Mouse (Mus musculus): ENCODE measurements around the gene Dusp5. TPM values are rescaled to one million over a fixed set of nuclear protein-coding genes. Genes with fewer than 3 reads are reported as not detected.

Gene Dusp5
- polyA plus RNA-seq, 1 experiment: 10.4 TPM

DNA sequence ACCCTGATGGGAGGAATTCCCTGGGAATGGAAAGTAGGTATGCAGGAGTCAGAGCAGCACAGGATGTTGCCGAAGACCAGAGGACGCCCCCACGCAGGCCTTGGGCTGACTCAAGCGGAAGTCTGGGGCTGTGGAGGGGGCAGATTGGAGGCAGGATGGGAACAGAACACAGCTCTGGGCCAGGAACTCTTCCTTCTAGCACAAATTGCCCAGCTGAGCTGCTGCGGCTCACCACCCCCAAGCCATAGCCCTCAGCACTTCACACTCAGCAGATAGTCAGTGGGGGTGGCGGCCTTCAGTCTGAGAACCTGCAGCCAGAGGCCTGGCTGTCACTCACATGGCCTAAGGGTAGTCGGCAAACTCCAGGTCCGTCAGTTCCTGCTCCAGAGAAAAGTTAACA is 21.4 kb upstream of the Dusp5 start:
- no peak for TF ChIP-seq CTCF (IDR thresholded peaks at IDR 0.05; ENCODE audit: insufficient read depth, low read length)
- no peak for TF ChIP-seq POLR2A (IDR thresholded peaks at IDR 0.05; ENCODE audit: borderline replicate concordance, extremely low read depth, low read depth, low read length)
- Histone ChIP-seq H3K4me3 (replicated peaks; ENCODE audit: extremely low read depth, low read depth, low read length) (no peak overlapping the region), H3K4me1 (ENCODE audit: control insufficient read depth, insufficient read depth, low read length) (peaks cover 2% of the 10 kb centered on the region)
- 57% methylated on average over 8 of the region's 8 CpGs for WGBS
- DNase-seq: no peak

- TF ChIP-seq CTCF (IDR thresholded peaks at IDR 0.05; ENCODE audit: insufficient read depth, low read length) (no peak), POLR2A (IDR thresholded peaks at IDR 0.05; ENCODE audit: borderline replicate concordance, extremely low read depth, low read depth, low read length) (no peak)
- no peak overlapping the region for H3K4me3 ChIP-seq (replicated peaks; ENCODE audit: extremely low read depth, low read depth, low read length)
- H3K4me1 ChIP-seq (ENCODE audit: control insufficient read depth, insufficient read depth, low read length): peaks cover 2% of the 10 kb centered on the region
- WGBS: 46% methylated on average over 13 of the region's 13 CpGs
- no peak for DNase-seq
Measured at GRCm38 (mm10) chr19:53511244-53511934, 17.5 kb upstream of the Dusp5 start.

DNA sequence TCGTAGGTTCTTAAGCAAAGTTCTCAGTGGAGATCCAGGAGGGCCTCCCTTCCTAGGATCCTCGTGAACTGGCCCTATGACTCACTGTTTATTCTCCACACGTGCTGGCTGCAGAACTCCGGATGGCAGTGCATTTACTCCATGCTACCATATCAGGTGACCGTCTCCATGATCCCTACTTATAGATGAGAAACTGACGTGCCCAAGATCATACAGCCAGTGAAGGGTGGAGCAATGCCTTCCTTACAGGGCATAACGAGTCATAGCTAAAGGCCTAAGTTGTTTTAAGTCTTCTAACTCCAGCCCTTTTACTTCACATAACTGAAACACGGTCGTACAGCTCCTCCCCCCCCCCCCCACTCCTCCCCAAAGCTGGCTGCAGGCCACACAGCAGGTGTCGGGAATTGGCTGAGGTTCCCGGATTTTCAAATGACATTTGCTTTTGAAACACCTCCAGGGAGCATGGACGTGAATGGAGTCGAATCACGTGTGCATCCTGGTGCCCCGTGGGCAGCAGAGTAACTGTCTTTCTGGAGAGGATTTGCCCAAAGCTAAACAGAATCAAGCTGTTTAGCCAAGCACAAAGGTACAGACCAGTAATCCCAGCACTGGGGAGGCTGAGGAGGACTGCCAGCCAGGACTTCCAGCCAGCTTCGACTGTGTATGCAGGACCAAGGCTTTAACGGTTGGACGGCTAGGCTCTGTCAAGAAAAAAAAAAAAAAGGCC is 11.4 kb upstream of the Dusp5 start:
- peaks cover 3% of the 10 kb centered on the region; the same call in 1 of the 2 replicates for H3K4me1 ChIP-seq (ENCODE audit: control insufficient read depth, insufficient read depth, low read length)
- no peak for TF ChIP-seq CTCF (IDR thresholded peaks at IDR 0.05; ENCODE audit: insufficient read depth, low read length)
- no peak for TF ChIP-seq POLR2A (IDR thresholded peaks at IDR 0.05; ENCODE audit: borderline replicate concordance, extremely low read depth, low read depth, low read length)
- H3K4me3 ChIP-seq (replicated peaks; ENCODE audit: extremely low read depth, low read depth, low read length): no peak overlapping the region
- WGBS: 25% methylated on average over 18 of the region's 18 CpGs
- no peak for DNase-seq

- no peak for TF ChIP-seq CTCF (IDR thresholded peaks at IDR 0.05; ENCODE audit: insufficient read depth, low read length)
- no peak for TF ChIP-seq POLR2A (IDR thresholded peaks at IDR 0.05; ENCODE audit: borderline replicate concordance, extremely low read depth, low read depth, low read length)
- no peak for DNase-seq
- 48% methylated on average over 8 of the region's 8 CpGs for WGBS
Measured at GRCm38 (mm10) chr19:53519549-53519948, 9.4 kb upstream of the Dusp5 start.

DNA sequence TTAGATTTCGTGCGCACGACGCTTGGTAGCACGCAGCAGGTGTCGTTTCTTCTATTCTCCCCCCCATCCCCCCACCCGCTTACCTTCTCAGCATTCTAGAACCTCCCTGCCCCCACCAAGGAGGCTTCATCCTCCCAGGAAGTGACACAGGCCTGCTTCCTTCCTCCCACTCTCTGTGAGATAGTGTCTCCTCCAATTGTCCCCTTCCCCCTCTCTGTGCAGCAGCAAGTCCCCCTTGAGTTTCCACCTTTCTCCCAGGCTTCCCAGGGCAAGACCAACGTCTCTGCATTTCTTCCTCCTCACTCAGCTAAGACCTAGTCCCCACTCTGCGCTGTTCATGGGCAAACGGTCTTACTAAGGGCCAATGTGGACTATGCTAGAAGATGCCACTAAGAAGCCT is 8.9 kb upstream of the Dusp5 start:
- no peak for TF ChIP-seq POLR2A (IDR thresholded peaks at IDR 0.05; ENCODE audit: borderline replicate concordance, extremely low read depth, low read depth, low read length)
- no peak for TF ChIP-seq CTCF (IDR thresholded peaks at IDR 0.05; ENCODE audit: insufficient read depth, low read length)
- no peak for DNase-seq
- Histone ChIP-seq H3K4me3 (replicated peaks; ENCODE audit: extremely low read depth, low read depth, low read length) (no peak overlapping the region), H3K4me1 (ENCODE audit: control insufficient read depth, insufficient read depth, low read length) (peaks cover 3% of the 10 kb centered on the region; the same call in 1 of the 2 replicates)
- WGBS: 50% methylated on average over 10 of the region's 10 CpGs

More at GRCm38 (mm10) chr19:53519549-53519948, 9.4 kb upstream of the Dusp5 start:
- Histone ChIP-seq H3K4me3 (replicated peaks; ENCODE audit: extremely low read depth, low read depth, low read length) (no peak overlapping the region), H3K4me1 (ENCODE audit: control insufficient read depth, insufficient read depth, low read length) (peaks cover 3% of the 10 kb centered on the region; the same call in 1 of the 2 replicates)

- Histone ChIP-seq H3K4me1 (ENCODE audit: control insufficient read depth, insufficient read depth, low read length) (peaks cover 3% of the 10 kb centered on the region; the same call in 1 of the 2 replicates), H3K4me3 (replicated peaks; ENCODE audit: extremely low read depth, low read depth, low read length) (no peak overlapping the region)
- no peak for DNase-seq
- TF ChIP-seq CTCF (IDR thresholded peaks at IDR 0.05; ENCODE audit: insufficient read depth, low read length) (no peak), POLR2A (IDR thresholded peaks at IDR 0.05; ENCODE audit: borderline replicate concordance, extremely low read depth, low read depth, low read length) (no peak)
- WGBS: 49% methylated on average over 11 of the region's 11 CpGs
Measured at GRCm38 (mm10) chr19:53521137-53521795, 7.6 kb upstream of the Dusp5 start.

GRCm38 (mm10) chr19:53527480-53527879 is 1.4 kb upstream of the Dusp5 start:
- H3K4me3 ChIP-seq (replicated peaks; ENCODE audit: extremely low read depth, low read depth, low read length): no peak overlapping the region
- TF ChIP-seq CTCF (IDR thresholded peaks at IDR 0.05; ENCODE audit: insufficient read depth, low read length) (no peak), POLR2A (IDR thresholded peaks at IDR 0.05; ENCODE audit: borderline replicate concordance, extremely low read depth, low read depth, low read length) (no peak)
- DNase-seq: no peak
- WGBS: 55% methylated on average over 10 of the region's 10 CpGs
- no peaks in the 10 kb centered on the region for H3K4me1 ChIP-seq (ENCODE audit: control insufficient read depth, insufficient read depth, low read length)

GRCm38 (mm10) chr19:53528131-53528621 is 733 bp upstream of the Dusp5 start:
- no peak for DNase-seq
- peak overlapping the region; percentile 97 for H3K4me3 ChIP-seq (replicated peaks; ENCODE audit: extremely low read depth, low read depth, low read length)
- TF ChIP-seq CTCF (IDR thresholded peaks at IDR 0.05; ENCODE audit: insufficient read depth, low read length): no peak
- no peak for TF ChIP-seq POLR2A (IDR thresholded peaks at IDR 0.05; ENCODE audit: borderline replicate concordance, extremely low read depth, low read depth, low read length)
- H3K4me1 ChIP-seq (ENCODE audit: control insufficient read depth, insufficient read depth, low read length): no peaks in the 10 kb centered on the region
- WGBS: 6% methylated on average over 13 of the region's 13 CpGs

DNA sequence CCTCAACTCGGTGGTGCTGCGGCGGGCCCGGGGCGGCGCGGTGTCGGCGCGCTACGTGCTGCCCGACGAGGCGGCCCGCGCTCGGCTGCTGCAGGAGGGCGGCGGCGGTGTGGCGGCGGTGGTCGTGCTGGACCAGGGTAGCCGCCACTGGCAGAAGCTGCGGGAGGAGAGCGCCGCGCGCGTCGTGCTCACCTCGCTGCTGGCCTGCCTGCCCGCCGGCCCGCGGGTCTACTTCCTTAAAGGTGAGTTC is 471 bp downstream of the Dusp5 start:
- WGBS: under 1% methylated on average over 34 of the region's 36 CpGs
- no peak for TF ChIP-seq CTCF (IDR thresholded peaks at IDR 0.05; ENCODE audit: insufficient read depth, low read length)
- TF ChIP-seq POLR2A (IDR thresholded peaks at IDR 0.05; ENCODE audit: borderline replicate concordance, extremely low read depth, low read depth, low read length): no peak
- Histone ChIP-seq H3K4me3 (replicated peaks; ENCODE audit: extremely low read depth, low read depth, low read length) (peak overlapping the region; percentile 97), H3K4me1 (ENCODE audit: control insufficient read depth, insufficient read depth, low read length) (no peaks in the 10 kb centered on the region)
- no peak for DNase-seq
